Mouse (Mus musculus) heart, postnatal 4 days (tissue): ENCODE data around the gene Olfml2a. TPM values are rescaled to one million over a fixed set of nuclear protein-coding genes. Genes with fewer than 3 reads are reported as not detected.

ENCODE experiments used
- DNase-seq: peaks from one replicate; pipeline ENCODE4 v3.0.0; 2021
- total RNA-seq, 2 experiments: library from RNA; stranded (reverse); gene quantifications; 2 replicates each; pipeline ENCODE4 v1.2.3; 2021

The Olfml2a gene
- total RNA-seq, 2 experiments from 2014 or later, result 18.3 to 18.5 TPM

DNA sequence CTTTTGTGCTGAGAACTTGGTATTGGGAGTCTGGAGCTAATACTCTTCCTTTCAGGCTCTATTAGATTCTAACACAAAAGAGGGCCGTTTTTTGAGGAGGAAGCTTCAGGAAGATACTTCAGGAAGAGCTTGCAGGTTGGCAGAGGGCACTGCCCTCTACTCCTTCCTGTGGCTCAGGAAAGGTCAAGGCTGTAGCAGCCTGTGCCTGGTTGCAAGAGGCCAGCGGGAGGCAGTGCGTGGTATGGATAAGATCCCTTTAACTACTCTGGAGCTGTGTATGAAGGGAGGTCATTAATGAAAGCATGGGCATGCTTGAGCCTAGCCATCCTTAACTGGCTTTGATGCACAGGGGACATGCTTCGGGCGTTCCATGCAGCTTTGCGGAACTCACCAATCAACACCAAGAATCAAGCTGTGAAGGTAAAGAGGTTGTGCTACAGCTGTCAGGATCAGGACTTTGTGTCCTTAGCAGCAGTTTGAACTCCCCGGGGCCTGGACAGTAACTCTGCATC, 81.0 kb downstream of the Olfml2a start:
- DNase-seq, result no peak

Other genes with a start within 250 kb of the Olfml2a start
- gene Nr5a1, start 217.4 kb upstream of the Olfml2a start, total RNA-seq, result under 1 TPM; 0.10 to 0.14 TPM
- gene Nr6a1, start 4.3 kb upstream of the Olfml2a start, total RNA-seq, result 1 to 10 TPM; 2.1 to 2.6 TPM
- gene Wdr38, start 65.5 kb downstream of the Olfml2a start, total RNA-seq, result under 1 TPM; 0.11 to 0.17 TPM
- 10 to 100 TPM; 51.9 to 55.6 TPM for gene Arpc5l, start 73.4 kb downstream of the Olfml2a start, total RNA-seq
- gene Rpl35, start 73.6 kb downstream of the Olfml2a start, total RNA-seq, result 100 to 1,000 TPM; 455 to 469 TPM
- 10 to 100 TPM; 20.0 to 22.4 TPM for gene Golga1, start 133.6 kb downstream of the Olfml2a start, total RNA-seq